Mouse (Mus musculus): ENCODE results near the gene Lgals4. TPM values are rescaled to one million over a fixed set of nuclear protein-coding genes. Genes with fewer than 3 reads are reported as not detected.

Lgals4 gene
- polyA plus RNA-seq (2012; rRNA removed): 2.5 and 2.7 TPM in 2 replicates

DNA sequence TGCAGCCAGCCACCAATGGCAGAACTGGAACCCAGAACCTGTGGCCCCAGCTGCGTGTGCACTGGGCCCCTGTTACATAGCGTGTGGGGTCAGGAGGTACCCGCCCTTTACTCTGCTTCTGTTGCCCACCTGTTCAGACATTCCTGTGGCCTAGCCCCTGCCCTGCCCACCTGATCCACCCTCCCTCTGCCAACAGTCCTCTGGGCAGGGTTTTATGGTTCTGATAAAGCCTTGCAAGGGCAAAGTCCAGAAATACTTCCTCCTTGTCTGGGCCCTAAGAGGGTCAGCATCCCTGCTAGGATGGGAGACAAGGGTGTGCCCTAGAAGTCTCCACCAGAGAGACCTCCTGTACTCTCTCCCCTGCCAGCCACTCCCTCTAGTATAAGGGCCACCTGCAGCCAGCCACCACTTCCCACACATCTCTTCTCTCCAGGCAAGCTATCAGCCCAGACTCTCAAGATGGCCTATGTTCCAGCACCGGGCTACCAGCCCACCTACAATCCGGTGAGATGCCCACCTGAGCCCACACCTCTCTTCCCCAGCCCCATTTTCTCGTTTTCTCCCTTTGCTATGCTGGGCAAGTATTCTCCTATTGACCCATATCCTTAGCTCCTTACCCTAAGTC is at the start of gene Lgals4:
TSS of gene Lgals4 (plus strand) at position 132 of the 625 bp plus-strand sequence.

DNA sequence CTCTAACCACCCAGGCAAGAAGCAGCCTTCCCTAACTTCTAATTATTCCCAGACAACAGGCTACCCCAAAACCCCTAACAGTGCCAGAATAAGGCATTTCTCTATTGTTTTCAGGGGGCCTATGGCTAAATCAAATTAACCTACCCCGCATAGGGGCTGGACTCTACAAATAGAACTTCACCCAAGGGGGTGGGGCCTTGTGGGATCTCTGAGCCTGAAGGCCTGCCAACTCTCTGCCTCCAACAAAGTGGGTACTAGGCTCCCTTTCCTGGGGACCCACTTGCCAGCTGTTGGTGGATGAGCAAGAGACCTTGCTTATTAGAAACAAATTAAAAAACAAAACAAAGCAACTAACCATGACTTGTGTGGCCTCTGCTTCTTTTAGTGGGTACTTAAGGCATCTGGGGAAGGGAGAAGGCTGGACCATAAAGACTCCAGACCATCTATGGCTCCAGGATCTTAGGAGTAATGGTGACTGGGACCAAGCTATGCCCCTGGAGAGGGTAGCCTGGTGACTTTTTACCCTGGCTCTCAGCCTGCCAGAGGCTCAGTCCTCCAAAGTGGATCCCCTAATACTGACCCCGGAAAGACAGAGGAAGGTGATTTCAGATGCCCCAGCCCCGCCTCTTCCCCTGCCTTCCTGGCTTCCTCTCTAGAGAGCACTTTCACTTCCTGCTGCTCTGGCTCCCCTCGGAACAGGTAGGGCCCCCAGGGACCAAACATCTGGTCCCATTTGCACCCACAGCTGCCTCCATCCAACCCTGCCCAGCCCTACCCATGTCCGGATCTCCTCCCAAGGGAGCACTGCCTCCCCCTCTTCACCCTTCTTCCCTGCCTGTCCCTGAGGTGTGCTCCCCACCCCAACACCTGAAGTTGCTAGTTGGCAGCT is 45.1 kb upstream of the Lgals4 start, which contains the start of gene Rinl:
TSS of gene Rinl (plus strand) at position 663 of the 889 bp plus-strand sequence.

DNA sequence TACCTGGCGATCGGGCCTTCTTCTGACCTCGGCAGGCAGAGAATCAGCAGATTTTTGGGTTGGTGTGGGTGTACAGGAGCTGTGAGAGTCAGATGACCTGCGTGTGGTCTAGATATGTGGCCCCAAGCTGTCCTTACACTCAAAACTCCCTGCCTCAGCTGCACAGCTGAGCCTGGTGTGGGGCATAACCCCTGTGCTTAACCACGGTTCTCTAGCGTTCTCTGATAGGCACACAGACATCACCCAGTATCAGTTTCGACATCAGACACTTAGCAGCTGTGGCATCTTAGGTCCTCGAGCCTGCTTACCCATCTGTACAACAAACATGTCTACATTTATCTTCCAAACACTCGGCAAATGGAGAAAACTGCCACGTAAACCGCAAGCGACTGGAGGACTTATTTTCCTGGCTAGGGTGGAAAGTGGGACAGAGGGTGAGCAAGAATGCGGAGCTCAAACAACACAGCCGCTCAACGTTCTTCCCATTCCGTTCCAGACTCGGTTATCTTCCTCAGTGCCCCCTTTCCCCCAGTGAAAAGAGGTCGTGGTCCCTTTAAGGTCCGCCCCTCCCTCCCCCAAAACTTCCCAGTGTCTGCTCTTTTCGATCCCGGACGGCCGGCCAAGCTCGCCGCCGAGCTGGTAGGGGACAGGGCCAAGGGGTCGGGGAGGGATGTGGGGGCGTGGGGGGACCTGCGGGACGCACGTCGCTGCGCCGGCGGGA is 25.3 kb upstream of the Lgals4 start, which contains the start of gene Hnrnpl:
TSS of gene Hnrnpl (plus strand) at position 321 of the 721 bp plus-strand sequence.

DNA sequence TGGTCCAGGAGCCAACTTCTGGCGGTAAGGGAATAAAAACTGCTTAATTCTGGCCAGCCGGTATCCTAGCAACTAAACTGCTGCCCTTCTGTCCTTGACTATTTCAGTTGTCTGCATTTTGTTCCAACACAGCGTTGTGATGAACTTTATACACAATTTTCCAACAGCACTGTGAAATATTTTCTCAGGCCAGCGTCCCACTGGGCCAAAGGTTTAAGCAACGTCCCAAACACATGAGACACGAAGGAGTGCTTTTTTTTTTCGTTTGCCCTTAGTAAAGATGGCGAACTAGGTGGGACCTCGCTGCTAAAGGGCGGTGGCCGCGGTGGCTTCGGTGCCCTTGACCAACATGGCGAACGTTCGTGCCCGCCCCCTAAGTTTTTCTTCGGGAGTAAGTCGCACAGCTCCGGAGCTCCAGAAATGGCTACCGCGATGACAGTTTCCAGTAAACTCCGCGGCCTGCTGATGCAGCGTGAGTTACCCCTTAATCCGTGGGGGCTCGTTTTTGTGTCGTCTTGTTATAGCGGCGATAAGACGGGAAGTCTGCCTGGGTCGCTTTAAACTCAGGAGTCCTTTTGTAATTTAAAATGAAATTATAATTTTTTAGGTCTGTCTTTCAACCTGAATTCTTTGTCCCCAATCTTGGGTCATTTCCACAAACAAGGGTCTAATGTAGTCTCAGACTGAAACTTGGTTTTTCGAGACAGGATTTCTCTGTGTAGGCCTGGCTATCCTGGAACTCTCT is 8.5 kb upstream of the Lgals4 start, which contains the start of gene Ech1:
TSS of gene Ech1 (plus strand) at position 277 of the 745 bp plus-strand sequence.

DNA sequence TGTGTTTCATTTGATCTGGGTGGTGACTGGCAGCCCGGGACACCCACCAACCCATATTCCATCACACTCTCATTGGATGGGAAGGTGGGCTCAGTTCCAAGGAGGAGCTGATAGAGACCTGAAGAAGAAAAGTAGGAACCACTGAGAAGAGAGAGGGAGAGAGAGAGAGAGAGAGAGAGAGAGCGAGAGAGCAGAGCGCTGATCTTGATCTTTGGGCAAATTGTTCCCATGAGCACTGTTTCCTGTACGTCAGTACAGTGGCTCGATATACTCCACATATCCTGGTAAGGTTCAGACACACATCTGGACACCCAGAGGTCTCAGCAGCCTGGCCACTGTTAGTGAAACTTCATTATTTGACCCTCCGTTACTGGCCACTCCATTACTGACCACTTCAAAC is 29.9 kb downstream of the Lgals4 start, which contains the start of gene Lgals7:
TSS of gene Lgals7 (plus strand) at position 314 of the 400 bp plus-strand sequence.

DNA sequence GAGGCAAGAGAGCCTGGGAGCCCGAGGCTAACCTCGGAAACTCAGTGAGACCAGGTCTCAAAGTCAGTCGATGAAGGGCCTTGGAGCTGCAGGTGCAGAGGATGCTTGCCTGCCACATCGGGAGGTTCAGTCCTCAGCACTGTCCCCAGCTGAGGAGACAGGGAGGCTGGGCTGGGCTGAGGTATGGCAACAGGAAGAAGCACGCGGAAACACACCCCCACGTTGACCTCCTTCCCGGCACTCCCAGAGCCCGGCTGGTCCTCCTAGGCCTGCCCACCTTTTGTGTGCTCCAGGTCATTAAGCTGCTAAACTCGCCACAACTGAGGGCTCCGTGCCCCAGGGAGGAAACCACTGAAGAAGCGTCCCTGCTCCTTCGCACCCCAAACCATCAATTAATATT is 47.5 kb downstream of the Lgals4 start, which contains the start of gene Capn12:
TSS of gene Capn12 (plus strand) at position 224 of the 400 bp plus-strand sequence.

Other genes with a start within 250 kb of the Lgals4 start
- 9.2 and 12.0 TPM in 2 replicates for gene Samd4b, start 235.7 kb upstream of the Lgals4 start, polyA plus RNA-seq (2012; rRNA removed)
- gene Pak4, start 235.7 kb upstream of the Lgals4 start, polyA plus RNA-seq (2012; rRNA removed): 10.8 and 11.4 TPM in 2 replicates
- not detected in 2 replicates for gene Acp7, start 202.5 kb upstream of the Lgals4 start, polyA plus RNA-seq (2012; rRNA removed)
- gene Fbxo27, start 141.0 kb upstream of the Lgals4 start, polyA plus RNA-seq (2012; rRNA removed): 0.18 and 0.31 TPM in 2 replicates
- 0.73 and 0.92 TPM in 2 replicates for gene Fbxo17, start 117.0 kb upstream of the Lgals4 start, polyA plus RNA-seq (2012; rRNA removed)
- 45.3 and 47.4 TPM in 2 replicates for gene Mrps12, start 92.0 kb upstream of the Lgals4 start, polyA plus RNA-seq (2012; rRNA removed)
- gene Sars2, start 91.9 kb upstream of the Lgals4 start, polyA plus RNA-seq (2012; rRNA removed): 10.1 and 11.5 TPM in 2 replicates
- gene Ccer2, start 77.7 kb upstream of the Lgals4 start, polyA plus RNA-seq (2012; rRNA removed): not detected in 2 replicates
- gene Sirt2, start 67.1 kb upstream of the Lgals4 start, polyA plus RNA-seq (2012; rRNA removed): 15.5 and 18.1 TPM in 2 replicates
- 15.0 and 16.6 TPM in 2 replicates for gene Nfkbib, start 66.3 kb upstream of the Lgals4 start, polyA plus RNA-seq (2012; rRNA removed)
- 4.1 and 5.2 TPM in 2 replicates for gene Rinl, start 44.9 kb upstream of the Lgals4 start, polyA plus RNA-seq (2012; rRNA removed)
- 136 and 157 TPM in 2 replicates for gene Hnrnpl, start 25.3 kb upstream of the Lgals4 start, polyA plus RNA-seq (2012; rRNA removed)
- gene Ech1, start 8.6 kb upstream of the Lgals4 start, polyA plus RNA-seq (2012; rRNA removed): 52.2 and 62.2 TPM in 2 replicates
- gene Lgals7, start 30.0 kb downstream of the Lgals4 start, polyA plus RNA-seq (2012; rRNA removed): 0.50 and 0.92 TPM in 2 replicates
- gene Capn12, start 47.6 kb downstream of the Lgals4 start, polyA plus RNA-seq (2012; rRNA removed): 0.02 and 0.05 TPM in 2 replicates
- 72.7 and 82.7 TPM in 2 replicates for gene Actn4, start 128.5 kb downstream of the Lgals4 start, polyA plus RNA-seq (2012; rRNA removed)
- gene Eif3k, start 148.0 kb downstream of the Lgals4 start, polyA plus RNA-seq (2012; rRNA removed): 261 and 285 TPM in 2 replicates
- gene Map4k1, start 148.2 kb downstream of the Lgals4 start, polyA plus RNA-seq (2012; rRNA removed): 16.5 and 17.9 TPM in 2 replicates

All from liver, embryonic 14 days (tissue).